Mouse (Mus musculus) liver (tissue): ENCODE data around the gene BC117090.
"Not testable (repeated sequence)": the region's sequence is repeated elsewhere in the genome, so short reads cannot be mapped to it uniquely, and the experiment has no call there.

Experiments used
- DNase-seq: peaks from one replicate; pipeline ENCODE4 v3.0.0-alpha.2; 2020; ENCODE audit warnings: mixed read lengths

BC117090 gene

GRCm38 (mm10) chr16:36334232-36334631 lies at the start of gene BC117090:
TSS of gene BC117090 (minus strand) at chr16:36334332.
- DNase-seq: no peak

DNA sequence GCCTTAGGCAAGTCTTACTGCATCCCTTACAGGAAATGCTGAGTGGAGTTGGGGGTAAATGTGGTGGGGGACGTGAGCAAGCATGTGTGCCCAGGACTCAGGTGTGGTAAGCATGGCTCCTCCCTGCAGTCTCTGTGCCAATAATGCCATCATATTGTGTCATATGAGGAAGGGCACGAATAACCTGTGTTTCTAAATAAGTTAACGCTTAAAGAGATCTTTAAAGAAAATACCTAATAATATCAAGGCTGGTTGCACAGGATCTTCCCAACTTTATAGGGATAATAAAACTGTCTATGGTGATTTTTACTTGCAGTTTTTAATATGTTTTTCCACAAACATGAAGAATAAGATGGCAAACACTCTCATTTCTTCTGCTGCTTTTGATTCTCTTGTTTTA lies 33.5 kb upstream of the BC117090 start, which contains the start of gene BC100530:
Gene BC100530, minus strand, starts transcription at position 101 of the 400 bp plus-strand sequence.
- not testable (repeated sequence) for DNase-seq

DNA sequence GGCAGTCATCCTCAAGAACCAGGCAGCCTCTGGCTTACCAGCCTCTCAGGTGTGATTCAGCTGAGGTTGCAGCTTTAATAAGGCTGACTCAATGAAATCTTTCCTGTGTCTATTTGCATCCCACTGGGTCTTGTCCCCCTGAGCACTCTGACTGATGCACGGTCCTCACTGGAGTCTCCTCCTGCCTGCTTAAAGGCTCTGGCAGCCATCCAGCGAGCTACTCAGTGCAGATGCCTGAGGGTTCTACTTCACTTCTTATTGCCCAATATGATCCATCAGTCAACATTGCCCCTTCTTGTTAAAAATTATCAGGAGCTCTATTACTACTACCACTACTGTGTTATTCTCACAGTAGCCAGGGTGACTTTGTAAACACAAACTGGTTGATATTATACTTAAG lies 3.0 kb upstream of the BC117090 start:
- DNase-seq: no peak

GRCm38 (mm10) chr16:36319286-36319685 lies 14.8 kb downstream of the BC117090 start:
- DNase-seq: no peak

- not testable (repeated sequence) for DNase-seq
These were observed 18.0 kb downstream of the BC117090 start for GRCm38 (mm10) chr16:36316111-36316510.

GRCm38 (mm10) chr16:36307631-36308030 lies 26.5 kb downstream of the BC117090 start:
- no peak for DNase-seq

DNA sequence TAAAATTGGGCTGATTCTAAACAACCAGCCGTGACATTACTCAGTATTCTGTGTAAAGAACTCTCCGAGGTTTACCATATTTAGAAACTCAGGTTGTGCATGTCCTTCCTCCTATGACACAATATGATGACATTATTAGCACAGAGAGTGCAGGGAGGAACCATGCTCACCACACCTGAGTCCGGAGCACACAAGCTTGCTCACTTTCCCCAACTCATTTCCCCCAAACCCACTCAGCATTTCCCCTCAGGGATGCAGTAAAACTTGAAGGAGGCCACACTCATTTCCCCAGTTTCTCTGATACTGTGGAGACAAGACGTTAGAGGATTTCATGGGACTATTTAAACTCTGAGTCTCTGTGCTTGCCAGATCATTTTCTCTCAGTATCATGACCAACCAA lies 45.0 kb downstream of the BC117090 start:
- DNase-seq: no peak

GRCm38 (mm10) chr16:36276796-36277195 lies 57.3 kb downstream of the BC117090 start, which contains the start of gene Stfa1:
TSS of gene Stfa1 (plus strand) at chr16:36276951.
- DNase-seq: not testable (repeated sequence)
